Mouse (Mus musculus): Measurements from ENCODE around the gene Dync1li1. TPM values are rescaled to one million over a fixed set of nuclear protein-coding genes. Genes with fewer than 3 reads are reported as not detected.

Gene Dync1li1
- polyA plus RNA-seq, 1 experiment from 2014 or later: 94.0 TPM

- ATAC-seq (ENCODE audit: insufficient read depth, low FRiP score, low TSS enrichment): no peak
- 91% methylated on average over 5 of the region's 5 CpGs for WGBS
These were observed 19.6 kb upstream of the Dync1li1 start for GRCm38 (mm10) chr9:114669011-114669410.

GRCm38 (mm10) chr9:114671946-114672345, 16.6 kb upstream of the Dync1li1 start:
- WGBS: 57% methylated on average over 1 of the region's 1 CpGs
- Histone ChIP-seq H3K9me3 (ENCODE audit: control insufficient read depth, low read length) (no peaks in the 10 kb centered on the region), H3K4me3 (ENCODE audit: low read depth, low read length) (no peak overlapping the region), H3K27me3 (ENCODE audit: control insufficient read depth, insufficient read depth, low read length) (no peaks in the 10 kb centered on the region), H3K27ac (ENCODE audit: low read depth, low read length) (no peak overlapping the region), H3K4me1 (ENCODE audit: control insufficient read depth, insufficient read depth, low read length) (no peaks in the 10 kb centered on the region), H3K36me3 (ENCODE audit: control insufficient read depth, insufficient read depth, low read length) (no peaks in the 10 kb centered on the region), H3K9ac (ENCODE audit: low read length) (no peak overlapping the region), H3K4me2 (ENCODE audit: low read depth) (no peak overlapping the region)
- DNase-seq (ENCODE audit: low spot score) (no peak), ATAC-seq (ENCODE audit: insufficient read depth, low FRiP score, low TSS enrichment) (no peak)

More at GRCm38 (mm10) chr9:114669011-114669410, 19.6 kb upstream of the Dync1li1 start:
- no peak overlapping the region for H3K4me2 ChIP-seq (ENCODE audit: low read depth)
- no peak overlapping the region for H3K27ac ChIP-seq (ENCODE audit: low read depth, low read length)
- H3K9me3 ChIP-seq (ENCODE audit: control insufficient read depth, low read length): no peaks in the 10 kb centered on the region
- no peaks in the 10 kb centered on the region for H3K4me1 ChIP-seq (ENCODE audit: control insufficient read depth, insufficient read depth, low read length)
- no peaks in the 10 kb centered on the region for H3K36me3 ChIP-seq (ENCODE audit: control insufficient read depth, insufficient read depth, low read length)
- H3K9ac ChIP-seq (ENCODE audit: low read length): no peak overlapping the region
- DNase-seq (ENCODE audit: low spot score): no peak
- H3K4me3 ChIP-seq (ENCODE audit: low read depth, low read length): no peak overlapping the region
- H3K27me3 ChIP-seq (ENCODE audit: control insufficient read depth, insufficient read depth, low read length): no peaks in the 10 kb centered on the region

GRCm38 (mm10) chr9:114672703-114673561, 15.7 kb upstream of the Dync1li1 start:
- no peaks in the 10 kb centered on the region for H3K27me3 ChIP-seq (ENCODE audit: control insufficient read depth, insufficient read depth, low read length)
- WGBS: 10% methylated on average over 24 of the region's 24 CpGs
- H3K9me3 ChIP-seq (ENCODE audit: control insufficient read depth, low read length): no peaks in the 10 kb centered on the region
- H3K27ac ChIP-seq (ENCODE audit: low read depth, low read length): peak overlapping the region; percentile 56; the same call in 1 of the 2 replicates
- H3K9ac ChIP-seq (ENCODE audit: low read length): peak overlapping the region; percentile 63
- DNase-seq (ENCODE audit: low spot score) (peak; percentile 37), ATAC-seq (ENCODE audit: insufficient read depth, low FRiP score, low TSS enrichment) (no peak)
- no peaks in the 10 kb centered on the region for H3K36me3 ChIP-seq (ENCODE audit: control insufficient read depth, insufficient read depth, low read length)
- H3K4me1 ChIP-seq (ENCODE audit: control insufficient read depth, insufficient read depth, low read length): no peaks in the 10 kb centered on the region
- H3K4me3 ChIP-seq (ENCODE audit: low read depth, low read length): peak overlapping the region; percentile 25
- peak overlapping the region; percentile 47 for H3K4me2 ChIP-seq (ENCODE audit: low read depth)

GRCm38 (mm10) chr9:114673626-114674025, 15.0 kb upstream of the Dync1li1 start:
- H3K4me2 ChIP-seq (ENCODE audit: low read depth): no peak overlapping the region
- no peak overlapping the region for H3K27ac ChIP-seq (ENCODE audit: low read depth, low read length)
- WGBS: 66% methylated on average over 2 of the region's 2 CpGs
- no peak overlapping the region for H3K9ac ChIP-seq (ENCODE audit: low read length)
- H3K27me3 ChIP-seq (ENCODE audit: control insufficient read depth, insufficient read depth, low read length): no peaks in the 10 kb centered on the region
- H3K36me3 ChIP-seq (ENCODE audit: control insufficient read depth, insufficient read depth, low read length): no peaks in the 10 kb centered on the region
- no peak overlapping the region for H3K4me3 ChIP-seq (ENCODE audit: low read depth, low read length)
- no peaks in the 10 kb centered on the region for H3K4me1 ChIP-seq (ENCODE audit: control insufficient read depth, insufficient read depth, low read length)
- DNase-seq (ENCODE audit: low spot score) (no peak), ATAC-seq (ENCODE audit: insufficient read depth, low FRiP score, low TSS enrichment) (no peak)
- no peaks in the 10 kb centered on the region for H3K9me3 ChIP-seq (ENCODE audit: control insufficient read depth, low read length)

GRCm38 (mm10) chr9:114678576-114678975, 10.0 kb upstream of the Dync1li1 start:
- ATAC-seq (ENCODE audit: insufficient read depth, low FRiP score, low TSS enrichment) (no peak), DNase-seq (ENCODE audit: low spot score) (no peak)
- Histone ChIP-seq H3K4me2 (ENCODE audit: low read depth) (no peak overlapping the region), H3K27ac (ENCODE audit: low read depth, low read length) (no peak overlapping the region), H3K4me3 (ENCODE audit: low read depth, low read length) (no peak overlapping the region), H3K36me3 (ENCODE audit: control insufficient read depth, insufficient read depth, low read length) (no peaks in the 10 kb centered on the region), H3K9ac (ENCODE audit: low read length) (no peak overlapping the region), H3K9me3 (ENCODE audit: control insufficient read depth, low read length) (no peaks in the 10 kb centered on the region), H3K4me1 (ENCODE audit: control insufficient read depth, insufficient read depth, low read length) (no peaks in the 10 kb centered on the region), H3K27me3 (ENCODE audit: control insufficient read depth, insufficient read depth, low read length) (no peaks in the 10 kb centered on the region)
- WGBS: 85% methylated on average over 5 of the region's 5 CpGs

GRCm38 (mm10) chr9:114679944-114680343, 8.6 kb upstream of the Dync1li1 start:
- 91% methylated on average over 5 of the region's 5 CpGs for WGBS
- no peak overlapping the region for H3K9ac ChIP-seq (ENCODE audit: low read length)
- H3K9me3 ChIP-seq (ENCODE audit: control insufficient read depth, low read length): no peaks in the 10 kb centered on the region
- H3K36me3 ChIP-seq (ENCODE audit: control insufficient read depth, insufficient read depth, low read length): no peaks in the 10 kb centered on the region
- no peak for DNase-seq (ENCODE audit: low spot score)
- H3K4me3 ChIP-seq (ENCODE audit: low read depth, low read length): no peak overlapping the region
- H3K4me1 ChIP-seq (ENCODE audit: control insufficient read depth, insufficient read depth, low read length): no peaks in the 10 kb centered on the region
- no peak overlapping the region for H3K4me2 ChIP-seq (ENCODE audit: low read depth)
- no peak overlapping the region for H3K27ac ChIP-seq (ENCODE audit: low read depth, low read length)
- H3K27me3 ChIP-seq (ENCODE audit: control insufficient read depth, insufficient read depth, low read length): no peaks in the 10 kb centered on the region
- no peak for ATAC-seq (ENCODE audit: insufficient read depth, low FRiP score, low TSS enrichment)

- no peak for DNase-seq (ENCODE audit: low spot score)
- no peak overlapping the region for H3K27ac ChIP-seq (ENCODE audit: low read depth, low read length)
- H3K27me3 ChIP-seq (ENCODE audit: control insufficient read depth, insufficient read depth, low read length): no peaks in the 10 kb centered on the region
These were observed 8.1 kb upstream of the Dync1li1 start for GRCm38 (mm10) chr9:114680531-114680930.

GRCm38 (mm10) chr9:114682193-114682592, 6.4 kb upstream of the Dync1li1 start:
- DNase-seq (ENCODE audit: low spot score): no peak
- Histone ChIP-seq H3K9me3 (ENCODE audit: control insufficient read depth, low read length) (no peaks in the 10 kb centered on the region), H3K4me2 (ENCODE audit: low read depth) (no peak overlapping the region), H3K9ac (ENCODE audit: low read length) (no peak overlapping the region), H3K4me1 (ENCODE audit: control insufficient read depth, insufficient read depth, low read length) (no peaks in the 10 kb centered on the region), H3K27me3 (ENCODE audit: control insufficient read depth, insufficient read depth, low read length) (no peaks in the 10 kb centered on the region), H3K27ac (ENCODE audit: low read depth, low read length) (no peak overlapping the region), H3K36me3 (ENCODE audit: control insufficient read depth, insufficient read depth, low read length) (no peaks in the 10 kb centered on the region), H3K4me3 (ENCODE audit: low read depth, low read length) (no peak overlapping the region)
- 81% methylated on average over 4 of the region's 4 CpGs for WGBS
- no peak for ATAC-seq (ENCODE audit: insufficient read depth, low FRiP score, low TSS enrichment)

More at GRCm38 (mm10) chr9:114680531-114680930, 8.1 kb upstream of the Dync1li1 start:
- no peaks in the 10 kb centered on the region for H3K4me1 ChIP-seq (ENCODE audit: control insufficient read depth, insufficient read depth, low read length)
- 79% methylated on average over 6 of the region's 6 CpGs for WGBS
- no peak overlapping the region for H3K4me2 ChIP-seq (ENCODE audit: low read depth)
- no peak for ATAC-seq (ENCODE audit: insufficient read depth, low FRiP score, low TSS enrichment)
- H3K9me3 ChIP-seq (ENCODE audit: control insufficient read depth, low read length): no peaks in the 10 kb centered on the region
- H3K4me3 ChIP-seq (ENCODE audit: low read depth, low read length): no peak overlapping the region
- no peak overlapping the region for H3K9ac ChIP-seq (ENCODE audit: low read length)
- H3K36me3 ChIP-seq (ENCODE audit: control insufficient read depth, insufficient read depth, low read length): no peaks in the 10 kb centered on the region

GRCm38 (mm10) chr9:114686245-114686644, 2.3 kb upstream of the Dync1li1 start:
- H3K4me1 ChIP-seq (ENCODE audit: control insufficient read depth, insufficient read depth, low read length): peaks cover 13% of the 10 kb centered on the region; the same call in 1 of the 2 replicates
- H3K27ac ChIP-seq (ENCODE audit: low read depth, low read length): no peak overlapping the region
- DNase-seq (ENCODE audit: low spot score) (no peak), ATAC-seq (ENCODE audit: insufficient read depth, low FRiP score, low TSS enrichment) (no peak)
- no peak overlapping the region for H3K4me3 ChIP-seq (ENCODE audit: low read depth, low read length)
- H3K36me3 ChIP-seq (ENCODE audit: control insufficient read depth, insufficient read depth, low read length): peaks cover 2% of the 10 kb centered on the region; the same call in 1 of the 2 replicates
- no peak overlapping the region for H3K4me2 ChIP-seq (ENCODE audit: low read depth)
- H3K9me3 ChIP-seq (ENCODE audit: control insufficient read depth, low read length): no peaks in the 10 kb centered on the region
- 93% methylated on average over 7 of the region's 7 CpGs for WGBS
- H3K9ac ChIP-seq (ENCODE audit: low read length): no peak overlapping the region
- H3K27me3 ChIP-seq (ENCODE audit: control insufficient read depth, insufficient read depth, low read length): no peaks in the 10 kb centered on the region

All from neural tube, embryonic 11.5 days (tissue).